Mouse (Mus musculus): ENCODE data around the gene Nup107. TPM values are rescaled to one million over a fixed set of nuclear protein-coding genes. Genes with fewer than 3 reads are reported as not detected.

Nup107 gene
- polyA plus RNA-seq, 1 experiment from 2014 or later = 104 TPM

DNA sequence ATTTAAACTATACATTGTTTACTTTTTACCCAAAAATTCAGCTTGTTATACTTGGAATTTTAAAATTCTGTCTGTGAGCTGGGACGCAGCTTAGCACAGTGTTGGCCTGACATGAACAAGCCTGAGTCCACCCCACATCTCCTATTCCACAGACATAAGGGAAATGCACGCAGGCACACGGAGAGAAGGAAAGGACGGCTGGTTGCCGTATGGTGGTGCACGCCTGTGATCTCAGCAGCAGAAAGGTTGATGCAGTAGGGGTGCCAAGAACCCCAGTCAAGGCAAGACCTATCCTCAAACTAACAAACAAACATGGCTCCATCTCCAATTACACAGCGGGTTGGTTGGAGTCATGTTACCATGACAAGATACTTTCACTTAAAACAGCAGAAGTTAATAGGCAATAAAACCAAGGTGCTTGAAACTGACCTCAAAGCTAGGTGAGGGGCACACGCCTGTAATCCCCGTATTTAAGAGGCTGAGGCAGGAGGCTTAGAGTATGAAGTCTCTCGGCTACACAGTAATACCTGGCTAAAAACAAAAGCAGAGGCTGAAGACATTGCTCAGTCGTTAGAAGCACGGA is 14.1 kb downstream of the Nup107 start:
- Histone ChIP-seq H3K36me3 (ENCODE audit: control insufficient read depth, insufficient read depth, low read length) (peaks cover 6% of the 10 kb centered on the region; the same call in 1 of the 2 replicates), H3K9ac (ENCODE audit: low read length) (no peak overlapping the region), H3K27ac (ENCODE audit: low read depth, low read length) (no peak overlapping the region), H3K4me1 (replicated peaks; ENCODE audit: control insufficient read depth, insufficient read depth, low read length) (no peaks in the 10 kb centered on the region), H3K4me3 (ENCODE audit: low read depth, low read length) (no peak overlapping the region), H3K9me3 (ENCODE audit: control insufficient read depth, low read length) (no peaks in the 10 kb centered on the region), H3K27me3 (ENCODE audit: control insufficient read depth, insufficient read depth, low read length) (no peaks in the 10 kb centered on the region), H3K4me2 (ENCODE audit: low read depth, low read length, severe bottlenecking) (no peak overlapping the region)
- 94% methylated on average over 12 of the region's 12 CpGs for WGBS
- no peak for DNase-seq (ENCODE audit: low spot score)
- no peak for ATAC-seq (replicated peaks; ENCODE audit: low FRiP score)

DNA sequence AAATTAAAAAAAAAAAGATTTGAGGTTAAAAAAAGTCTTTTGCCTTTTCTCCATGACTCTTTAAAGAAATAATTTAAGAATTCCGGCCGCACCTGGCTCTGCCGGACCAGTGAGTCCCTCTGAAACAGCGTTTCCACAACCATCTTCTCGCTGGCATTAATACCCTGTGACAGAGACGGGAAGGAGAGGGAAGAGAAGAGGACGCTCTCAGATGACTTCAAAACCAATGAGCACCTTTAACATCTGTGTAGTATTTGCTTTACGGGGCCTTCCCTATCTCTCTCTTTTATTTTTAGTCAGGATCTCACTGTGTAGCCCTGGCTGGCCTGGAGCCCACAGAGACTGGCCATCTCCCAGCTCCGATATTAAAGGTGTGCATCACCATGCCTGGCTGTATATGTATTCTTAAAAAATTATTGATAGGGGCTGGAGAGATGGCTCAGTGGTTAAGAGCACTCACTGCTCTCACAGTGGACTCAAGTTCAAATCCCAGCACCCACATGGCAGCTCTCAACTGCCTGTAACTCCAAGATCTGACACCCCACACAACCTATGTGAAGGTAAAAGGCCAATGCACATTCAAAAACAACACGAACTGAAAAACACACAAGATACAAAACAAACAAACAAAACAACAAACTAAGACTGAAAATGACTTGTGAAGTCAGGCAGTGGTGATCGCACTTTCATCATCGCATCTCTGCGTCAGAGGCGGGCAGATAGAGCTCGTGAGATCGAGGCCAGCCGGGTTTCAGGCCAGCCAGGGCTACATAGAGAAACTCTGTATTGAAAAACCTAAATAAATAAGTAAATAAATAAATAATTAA is 14.8 kb downstream of the Nup107 start:
- DNase-seq (ENCODE audit: low spot score) (no peak), ATAC-seq (replicated peaks; ENCODE audit: low FRiP score) (no peak)
- no peak overlapping the region for H3K27ac ChIP-seq (ENCODE audit: low read depth, low read length)
- H3K4me3 ChIP-seq (ENCODE audit: low read depth, low read length) = no peak overlapping the region
- H3K36me3 ChIP-seq (ENCODE audit: control insufficient read depth, insufficient read depth, low read length) = peaks cover 6% of the 10 kb centered on the region; the same call in 1 of the 2 replicates
- no peaks in the 10 kb centered on the region for H3K4me1 ChIP-seq (replicated peaks; ENCODE audit: control insufficient read depth, insufficient read depth, low read length)
- WGBS = 95% methylated on average over 17 of the region's 17 CpGs
- no peak overlapping the region for H3K9ac ChIP-seq (ENCODE audit: low read length)
- H3K27me3 ChIP-seq (ENCODE audit: control insufficient read depth, insufficient read depth, low read length) = no peaks in the 10 kb centered on the region
- no peaks in the 10 kb centered on the region for H3K9me3 ChIP-seq (ENCODE audit: control insufficient read depth, low read length)
- no peak overlapping the region for H3K4me2 ChIP-seq (ENCODE audit: low read depth, low read length, severe bottlenecking)

DNA sequence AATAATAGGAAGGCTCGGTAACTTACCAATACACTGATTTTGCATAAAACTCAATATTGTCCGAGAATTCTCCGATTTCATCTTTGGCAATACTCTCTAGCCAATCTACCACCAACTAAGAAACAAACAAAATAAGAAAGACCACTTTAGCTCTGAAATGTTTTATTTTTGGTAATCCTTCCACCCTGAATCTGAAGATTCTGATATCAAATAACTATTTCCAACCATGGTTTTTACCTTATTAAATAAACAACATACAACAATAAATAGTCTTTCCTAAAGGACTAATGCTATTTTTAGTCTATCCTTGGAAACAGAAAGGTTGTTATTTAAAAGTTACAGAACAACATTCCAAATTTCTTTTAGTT is 15.4 kb downstream of the Nup107 start:
- H3K4me1 ChIP-seq (replicated peaks; ENCODE audit: control insufficient read depth, insufficient read depth, low read length) = no peaks in the 10 kb centered on the region
- no peak overlapping the region for H3K27ac ChIP-seq (ENCODE audit: low read depth, low read length)
- no peak overlapping the region for H3K4me3 ChIP-seq (ENCODE audit: low read depth, low read length)
- DNase-seq (ENCODE audit: low spot score) (no peak), ATAC-seq (replicated peaks; ENCODE audit: low FRiP score) (no peak)
- peaks cover 6% of the 10 kb centered on the region; the same call in 1 of the 2 replicates for H3K36me3 ChIP-seq (ENCODE audit: control insufficient read depth, insufficient read depth, low read length)
- no peak overlapping the region for H3K9ac ChIP-seq (ENCODE audit: low read length)
- 91% methylated on average over 3 of the region's 3 CpGs for WGBS
- H3K27me3 ChIP-seq (ENCODE audit: control insufficient read depth, insufficient read depth, low read length) = no peaks in the 10 kb centered on the region
- no peak overlapping the region for H3K4me2 ChIP-seq (ENCODE audit: low read depth, low read length, severe bottlenecking)
- no peaks in the 10 kb centered on the region for H3K9me3 ChIP-seq (ENCODE audit: control insufficient read depth, low read length)

DNA sequence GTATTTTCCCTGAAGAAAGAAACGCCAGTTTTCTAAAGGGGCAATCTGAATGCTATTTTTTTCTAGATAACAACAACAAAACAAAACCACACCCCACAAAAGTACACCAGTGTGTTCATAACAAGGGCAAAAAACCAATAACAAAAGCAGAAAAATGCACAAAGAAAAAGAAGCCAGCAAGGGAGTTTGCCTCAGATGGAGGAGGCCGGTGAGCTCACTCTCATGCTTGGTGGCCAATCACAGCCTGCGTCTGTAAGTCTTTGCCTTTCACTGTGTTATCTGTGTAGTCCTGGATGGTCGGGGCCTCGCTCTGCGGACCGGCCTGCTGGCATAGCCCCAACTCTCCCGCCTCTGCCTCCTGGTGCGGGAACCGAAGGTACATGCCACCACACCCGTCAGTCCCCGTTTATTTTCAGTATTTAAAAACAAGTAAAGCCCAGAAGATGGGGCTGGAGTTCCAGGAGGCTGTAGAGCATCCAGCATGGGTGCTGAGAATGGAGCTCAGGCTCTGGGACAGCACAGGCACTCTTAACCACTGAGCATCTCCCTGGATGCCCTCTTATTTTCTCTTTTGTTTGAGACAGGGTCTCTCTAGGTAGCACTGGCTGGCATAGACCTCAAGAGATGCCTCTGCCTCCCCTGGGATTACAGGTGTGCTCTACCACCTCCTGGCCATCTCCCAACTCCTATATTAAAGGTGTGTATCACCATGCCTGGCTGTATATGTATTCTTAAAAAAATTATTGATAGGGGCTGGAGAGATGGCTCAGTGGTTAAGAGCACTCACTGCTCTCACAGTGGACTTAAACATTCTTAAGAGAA is 16.0 kb downstream of the Nup107 start:
- WGBS = 95% methylated on average over 12 of the region's 12 CpGs
- DNase-seq (ENCODE audit: low spot score) = no peak
- Histone ChIP-seq H3K4me1 (replicated peaks; ENCODE audit: control insufficient read depth, insufficient read depth, low read length) (no peaks in the 10 kb centered on the region), H3K9ac (ENCODE audit: low read length) (no peak overlapping the region), H3K4me3 (ENCODE audit: low read depth, low read length) (no peak overlapping the region), H3K4me2 (ENCODE audit: low read depth, low read length, severe bottlenecking) (no peak overlapping the region), H3K27ac (ENCODE audit: low read depth, low read length) (no peak overlapping the region), H3K9me3 (ENCODE audit: control insufficient read depth, low read length) (no peaks in the 10 kb centered on the region), H3K36me3 (ENCODE audit: control insufficient read depth, insufficient read depth, low read length) (peaks cover 6% of the 10 kb centered on the region; the same call in 1 of the 2 replicates), H3K27me3 (ENCODE audit: control insufficient read depth, insufficient read depth, low read length) (no peaks in the 10 kb centered on the region)
- ATAC-seq (replicated peaks; ENCODE audit: low FRiP score) = no peak

DNA sequence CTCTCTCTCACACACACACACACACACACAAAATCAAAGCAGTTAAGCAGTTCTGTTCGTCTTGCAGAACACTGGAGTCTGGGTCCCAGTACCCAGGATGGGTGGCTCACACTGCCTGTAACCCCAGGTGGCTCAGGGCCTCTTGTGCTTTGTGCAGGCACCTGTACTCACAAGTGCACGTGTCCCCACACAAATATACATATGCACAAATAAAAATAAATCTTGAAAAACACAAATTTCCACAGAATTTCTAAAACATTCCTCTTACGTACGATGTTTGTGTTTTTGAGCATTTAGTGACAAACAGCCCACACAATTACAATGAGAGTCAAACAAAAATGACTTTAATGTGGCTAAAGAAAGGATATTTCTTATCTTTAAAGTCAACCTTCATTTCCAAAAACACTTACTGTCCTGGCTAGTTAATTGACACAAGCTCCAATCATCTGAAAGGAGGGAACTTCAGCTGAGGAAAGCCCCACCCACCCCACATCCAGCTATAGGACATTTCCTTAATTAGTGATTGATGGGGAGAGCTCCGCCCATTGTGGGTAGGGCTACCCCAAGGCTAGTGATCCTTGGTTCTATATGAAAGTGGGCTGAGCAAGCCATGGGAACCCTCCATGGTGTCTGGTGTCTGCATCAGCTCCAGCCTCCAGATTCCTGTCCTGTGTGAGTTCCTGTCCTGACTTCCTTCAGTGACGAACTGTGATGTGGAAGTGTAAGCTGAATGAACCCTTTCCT is 16.9 kb downstream of the Nup107 start:
- WGBS = 89% methylated on average over 6 of the region's 6 CpGs
- Histone ChIP-seq H3K9ac (ENCODE audit: low read length) (no peak overlapping the region), H3K4me1 (replicated peaks; ENCODE audit: control insufficient read depth, insufficient read depth, low read length) (no peaks in the 10 kb centered on the region), H3K9me3 (ENCODE audit: control insufficient read depth, low read length) (no peaks in the 10 kb centered on the region), H3K27ac (ENCODE audit: low read depth, low read length) (no peak overlapping the region), H3K4me3 (ENCODE audit: low read depth, low read length) (no peak overlapping the region), H3K36me3 (ENCODE audit: control insufficient read depth, insufficient read depth, low read length) (no peaks in the 10 kb centered on the region; the same call in 1 of the 2 replicates), H3K27me3 (ENCODE audit: control insufficient read depth, insufficient read depth, low read length) (no peaks in the 10 kb centered on the region), H3K4me2 (ENCODE audit: low read depth, low read length, severe bottlenecking) (no peak overlapping the region)
- DNase-seq (ENCODE audit: low spot score) (no peak), ATAC-seq (replicated peaks; ENCODE audit: low FRiP score) (no peak)

DNA sequence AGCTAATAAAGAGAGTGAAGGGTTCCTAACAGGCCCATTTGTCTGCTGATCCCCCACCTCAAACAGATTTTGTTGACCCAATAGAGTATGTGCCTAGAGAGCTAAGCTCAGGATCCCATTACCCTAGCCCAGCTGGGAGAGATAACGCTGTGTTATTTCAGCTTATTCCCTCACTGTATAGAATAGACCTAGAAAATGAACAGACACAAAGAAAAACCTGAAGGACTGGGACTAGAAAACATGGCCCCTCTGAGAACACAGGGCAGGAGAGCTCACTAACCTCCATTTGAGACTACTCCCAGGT is 17.7 kb downstream of the Nup107 start:
- Histone ChIP-seq H3K4me3 (ENCODE audit: low read depth, low read length) (no peak overlapping the region), H3K36me3 (ENCODE audit: control insufficient read depth, insufficient read depth, low read length) (no peaks in the 10 kb centered on the region; the same call in 1 of the 2 replicates), H3K9me3 (ENCODE audit: control insufficient read depth, low read length) (no peaks in the 10 kb centered on the region), H3K9ac (ENCODE audit: low read length) (no peak overlapping the region), H3K4me1 (replicated peaks; ENCODE audit: control insufficient read depth, insufficient read depth, low read length) (no peaks in the 10 kb centered on the region), H3K27ac (ENCODE audit: low read depth, low read length) (no peak overlapping the region), H3K4me2 (ENCODE audit: low read depth, low read length, severe bottlenecking) (no peak overlapping the region), H3K27me3 (ENCODE audit: control insufficient read depth, insufficient read depth, low read length) (no peaks in the 10 kb centered on the region)
- WGBS = 100% methylated on average over 1 of the region's 1 CpGs
- DNase-seq (ENCODE audit: low spot score) = no peak
- no peak for ATAC-seq (replicated peaks; ENCODE audit: low FRiP score)

DNA sequence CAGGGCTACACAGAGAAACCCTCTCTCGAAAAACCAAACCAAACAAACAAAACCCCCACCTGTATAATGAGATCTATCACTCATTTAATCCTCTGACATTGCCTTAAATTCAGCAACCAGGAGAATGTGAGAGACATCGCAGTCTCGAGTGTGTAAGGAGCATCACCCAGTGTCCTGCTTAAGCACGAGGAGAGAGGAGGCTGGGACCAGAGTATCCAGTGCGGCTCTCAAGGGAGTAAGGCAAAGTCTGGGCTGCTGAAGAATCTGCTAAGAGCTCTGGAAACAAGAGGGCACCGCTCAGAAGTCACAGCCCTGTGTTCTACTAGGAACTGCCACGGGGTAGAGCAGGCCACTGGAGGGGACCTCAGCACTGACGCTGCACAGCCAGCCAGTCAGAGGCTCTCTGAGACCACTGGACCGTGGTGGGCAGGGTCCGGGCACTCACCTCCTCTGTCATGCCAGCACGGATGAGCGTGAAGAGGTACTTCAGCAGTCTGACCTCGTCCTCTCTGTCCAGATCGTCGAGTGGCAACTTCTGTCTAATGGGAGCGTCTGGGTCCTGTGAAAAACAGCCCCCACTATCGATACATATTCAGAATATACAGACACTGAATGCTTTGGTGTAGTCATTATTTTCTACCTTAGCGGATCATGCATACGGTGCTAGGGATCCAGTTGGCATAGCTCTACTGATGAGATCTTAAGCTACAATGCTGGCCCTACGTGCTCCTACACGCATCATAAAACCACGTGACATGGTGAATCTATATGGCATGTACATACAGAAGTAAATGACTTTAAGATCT is 18.3 kb downstream of the Nup107 start:
- Histone ChIP-seq H3K27me3 (ENCODE audit: control insufficient read depth, insufficient read depth, low read length) (no peaks in the 10 kb centered on the region), H3K4me2 (ENCODE audit: low read depth, low read length, severe bottlenecking) (no peak overlapping the region), H3K4me3 (ENCODE audit: low read depth, low read length) (no peak overlapping the region), H3K4me1 (replicated peaks; ENCODE audit: control insufficient read depth, insufficient read depth, low read length) (no peaks in the 10 kb centered on the region), H3K9ac (ENCODE audit: low read length) (no peak overlapping the region), H3K36me3 (ENCODE audit: control insufficient read depth, insufficient read depth, low read length) (no peaks in the 10 kb centered on the region; the same call in 1 of the 2 replicates), H3K27ac (ENCODE audit: low read depth, low read length) (no peak overlapping the region), H3K9me3 (ENCODE audit: control insufficient read depth, low read length) (no peaks in the 10 kb centered on the region)
- DNase-seq (ENCODE audit: low spot score) (no peak), ATAC-seq (replicated peaks; ENCODE audit: low FRiP score) (no peak)
- 96% methylated on average over 22 of the region's 22 CpGs for WGBS

All from forebrain, embryonic 11.5 days (tissue).